Mouse (Mus musculus): ENCODE measurements around the gene Gm20388.

Gm20388 gene

DNA sequence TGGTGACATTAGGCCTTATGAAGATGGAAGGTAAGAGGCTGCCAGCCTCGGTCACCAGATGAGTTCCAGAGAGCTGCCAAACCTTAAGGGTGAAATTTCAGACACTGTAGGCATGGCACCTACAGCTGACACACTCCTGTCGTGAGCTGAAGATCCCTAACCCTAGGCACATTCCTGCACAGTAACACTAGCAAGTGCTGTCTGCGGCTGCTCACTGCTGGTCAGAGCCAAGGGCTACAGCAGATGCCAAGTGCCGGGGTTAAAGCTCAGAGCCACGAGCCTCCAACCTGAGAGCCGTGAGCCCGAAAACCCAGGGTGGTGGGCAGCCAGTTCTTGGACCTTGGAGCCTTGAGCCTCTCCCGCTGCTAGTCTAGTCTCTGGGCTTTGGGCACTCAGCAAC, 2033.1 kb downstream of the Gm20388 start:
- no peak for DNase-seq (ENCODE audit: low spot score in 2 of 2)

DNA sequence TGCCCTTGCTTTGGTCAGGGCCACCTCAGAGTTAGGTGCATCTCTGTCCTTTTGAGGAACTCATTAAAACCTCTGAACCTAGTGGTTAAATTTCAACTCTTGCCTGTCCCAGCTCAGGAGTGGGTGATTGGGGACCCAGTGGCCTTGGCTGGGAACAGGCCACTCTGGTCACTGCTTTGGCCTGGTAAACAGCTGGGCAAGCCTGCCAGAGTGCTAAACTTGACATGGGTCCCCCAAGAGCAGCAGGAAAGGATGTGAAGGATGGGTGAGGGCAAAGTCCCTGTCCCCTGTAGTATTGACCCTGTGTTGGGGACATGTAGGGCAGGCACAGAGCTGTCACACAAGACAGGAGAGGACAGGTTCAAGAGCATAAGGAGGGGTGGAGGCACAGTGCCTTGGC, 2034.2 kb downstream of the Gm20388 start, which contains the start of gene Car5a:
Gene Car5a (minus strand): TSS at position 74 of the 400 bp plus-strand sequence.
- no peak for DNase-seq (ENCODE audit: low spot score in 2 of 2)

DNA sequence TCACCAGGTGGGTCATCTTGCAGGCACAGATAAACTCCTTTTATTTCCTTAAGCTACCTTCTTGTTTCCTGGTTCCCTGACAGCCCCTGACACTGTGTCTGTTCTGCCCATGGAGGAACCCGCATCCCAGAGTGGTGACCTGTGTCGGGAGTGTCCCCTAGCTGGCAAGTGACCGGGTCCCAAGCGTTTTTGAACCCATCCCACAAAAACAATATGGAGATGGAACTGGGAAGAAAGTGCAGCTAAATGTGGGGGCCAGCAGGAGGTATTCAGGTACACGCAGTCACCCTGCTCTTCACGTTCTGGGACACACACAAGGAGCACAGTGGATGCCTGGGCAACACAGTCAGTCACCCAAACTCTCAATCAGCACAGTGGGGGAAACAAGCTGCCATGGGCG, 2035.7 kb downstream of the Gm20388 start:
- no peak for DNase-seq (ENCODE audit: low spot score in 2 of 2)

DNA sequence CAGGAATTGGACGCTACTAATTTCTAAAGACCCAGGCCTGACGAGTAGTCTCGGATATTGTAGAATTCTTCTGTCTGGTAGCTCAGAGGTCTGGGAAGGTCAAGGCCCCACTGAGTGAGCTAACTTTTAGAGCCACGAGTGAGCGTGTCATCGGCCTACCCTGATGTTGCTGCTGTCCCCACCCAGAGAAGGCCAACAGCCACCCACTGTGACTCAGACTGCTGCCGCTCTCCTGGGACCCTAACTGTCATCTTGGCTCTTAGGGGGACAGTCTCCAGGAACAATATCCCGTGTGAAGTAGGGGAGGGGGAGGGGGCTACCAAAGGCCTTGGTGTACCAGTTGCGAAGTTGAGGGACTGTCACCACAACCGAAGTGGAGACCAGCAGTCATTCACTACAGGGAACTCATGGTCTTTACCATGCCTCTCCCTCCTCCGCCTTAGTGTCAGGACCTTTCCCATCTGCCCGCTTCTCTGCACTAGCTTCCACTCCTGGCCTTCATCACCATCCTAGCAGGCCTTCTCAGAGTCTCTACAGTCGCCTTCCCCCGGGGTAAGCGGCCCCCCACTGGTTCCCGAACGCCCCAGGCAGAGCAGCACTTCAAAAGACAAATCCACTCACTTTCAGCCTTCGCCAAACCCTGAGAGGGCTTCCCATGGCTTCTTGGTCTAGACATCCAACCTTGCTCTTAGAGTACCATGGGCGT, 2036.6 kb downstream of the Gm20388 start:
- DNase-seq (ENCODE audit: low spot score in 2 of 2) = no peak

- DNase-seq (ENCODE audit: low spot score in 2 of 2) = peak; percentile 56 to 67
Measured at GRCm38 (mm10) chr8:121947753-121948141, 2037.1 kb downstream of the Gm20388 start.

GRCm38 (mm10) chr8:121948321-121949145, 2037.9 kb downstream of the Gm20388 start:
- DNase-seq (ENCODE audit: low spot score in 2 of 2) = no peak

DNA sequence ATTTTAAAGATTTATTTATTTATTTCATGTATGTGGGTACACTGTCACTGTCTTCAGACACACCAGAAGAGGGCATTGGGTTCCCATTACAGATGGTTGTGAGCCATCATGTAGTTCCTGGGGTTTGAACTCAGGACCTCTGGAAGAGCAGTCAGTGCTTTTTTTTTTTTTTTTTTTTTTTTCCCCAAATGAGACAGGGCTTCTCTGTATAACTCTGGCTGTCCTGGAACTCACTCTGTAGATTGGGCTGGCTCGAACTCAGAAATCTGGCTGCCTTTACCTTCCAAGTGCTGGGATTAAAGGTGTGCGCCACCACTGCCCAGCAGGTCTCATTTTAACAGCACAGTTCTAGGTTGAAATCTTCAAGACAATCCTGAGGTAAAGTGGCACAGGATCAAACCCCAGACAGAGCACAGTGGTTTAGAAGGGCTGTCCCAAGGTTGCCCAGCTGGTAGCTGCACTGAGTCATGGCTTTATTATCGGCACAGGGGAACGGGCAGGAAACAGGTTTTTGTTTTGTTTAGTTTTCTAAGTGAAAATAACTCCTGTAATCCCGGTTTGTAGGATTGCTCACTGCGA, 2038.7 kb downstream of the Gm20388 start, which contains the start of gene Banp:
Gene Banp (plus strand): TSS at position 529 of the 579 bp plus-strand sequence.
- DNase-seq (ENCODE audit: low spot score in 2 of 2) = no peak

DNA sequence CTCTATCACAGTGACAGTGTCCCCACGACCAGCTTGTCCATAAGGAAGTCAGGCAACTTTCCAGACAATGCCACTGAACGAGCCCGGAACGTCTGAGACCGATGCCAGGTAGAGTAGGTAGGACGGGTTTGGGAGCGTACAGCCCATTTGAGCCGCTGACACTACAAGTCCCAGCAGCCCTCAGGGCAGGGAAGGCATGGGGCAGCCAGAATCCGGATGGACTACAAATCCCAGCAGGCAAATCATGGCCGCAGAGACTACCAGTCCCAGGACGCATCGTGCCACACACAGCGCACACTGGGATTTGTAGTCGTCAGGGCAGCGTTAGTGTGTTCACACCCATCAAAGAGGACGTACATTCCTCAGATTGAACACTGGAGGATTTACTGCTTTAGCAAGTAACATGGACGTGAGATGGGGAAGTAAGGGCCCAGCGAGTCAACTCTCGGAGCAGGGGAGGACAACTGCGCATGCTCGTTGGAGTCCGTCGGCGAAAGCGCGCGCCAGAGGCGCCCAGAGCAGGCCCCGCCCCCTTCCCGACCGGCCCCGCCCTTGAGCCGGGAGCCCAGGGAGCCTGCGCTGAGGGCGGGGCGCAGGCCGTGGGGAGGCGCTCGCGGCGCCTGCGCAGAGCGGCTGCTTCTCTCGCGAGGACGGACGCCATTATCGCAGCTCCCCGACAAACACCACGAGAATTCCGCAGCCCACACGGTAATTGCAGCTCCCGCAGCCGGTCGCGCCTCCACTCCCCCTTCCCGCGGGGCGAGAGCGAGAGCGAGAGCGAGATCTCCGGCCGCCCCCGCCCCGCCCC, 2039.5 kb downstream of the Gm20388 start:
- peak; percentile 97 to 98 for DNase-seq (ENCODE audit: low spot score in 2 of 2)

- DNase-seq (ENCODE audit: low spot score in 2 of 2) = peak; percentile 40 to 45
Measured at GRCm38 (mm10) chr8:121950749-121951655, 2040.4 kb downstream of the Gm20388 start.

DNA sequence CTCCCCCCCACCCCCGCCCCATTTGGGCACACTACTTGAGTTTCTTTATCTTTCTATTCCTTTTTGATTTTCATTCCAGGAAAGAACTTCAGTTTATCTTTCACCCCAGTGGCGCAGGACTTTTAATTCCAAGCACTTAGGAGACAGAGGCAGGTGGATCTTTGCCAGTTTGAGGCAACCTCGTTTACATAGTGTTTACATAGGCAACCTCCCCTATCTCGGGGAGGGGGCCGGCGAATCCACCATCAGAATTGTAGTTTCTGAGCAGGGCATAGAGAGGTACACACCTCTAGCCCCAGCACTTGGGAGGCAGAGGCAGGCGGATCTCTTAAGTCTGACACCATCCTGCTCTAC, 2041.0 kb downstream of the Gm20388 start:
- no peak for DNase-seq (ENCODE audit: low spot score in 2 of 2)

GRCm38 (mm10) chr8:121952122-121952521, 2041.5 kb downstream of the Gm20388 start:
- DNase-seq (ENCODE audit: low spot score in 2 of 2) = no peak

DNA sequence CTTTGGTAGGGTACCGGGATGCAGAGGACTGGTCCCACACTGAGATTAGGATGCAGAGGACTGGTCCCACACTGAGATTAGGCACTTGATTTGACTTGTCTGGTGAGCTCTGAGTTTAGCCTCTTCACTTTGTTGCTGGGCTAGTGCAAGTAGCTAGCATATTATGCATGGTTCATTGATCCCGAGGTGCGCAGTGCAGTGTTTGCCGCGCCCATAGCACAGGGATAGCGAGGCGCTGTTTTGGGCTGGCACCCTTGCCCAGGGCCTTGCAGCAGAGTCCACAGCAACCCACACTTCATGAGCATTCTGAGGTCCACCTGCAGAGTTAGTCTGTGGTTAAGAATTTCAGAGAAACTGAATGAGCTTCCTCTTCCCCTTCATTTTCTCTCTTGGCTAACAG, 2042.2 kb downstream of the Gm20388 start:
- no peak for DNase-seq (ENCODE audit: low spot score in 2 of 2)

GRCm38 (mm10) chr8:121953821-121954545, 2043.3 kb downstream of the Gm20388 start:
- DNase-seq (ENCODE audit: low spot score in 2 of 2) = no peak

DNA sequence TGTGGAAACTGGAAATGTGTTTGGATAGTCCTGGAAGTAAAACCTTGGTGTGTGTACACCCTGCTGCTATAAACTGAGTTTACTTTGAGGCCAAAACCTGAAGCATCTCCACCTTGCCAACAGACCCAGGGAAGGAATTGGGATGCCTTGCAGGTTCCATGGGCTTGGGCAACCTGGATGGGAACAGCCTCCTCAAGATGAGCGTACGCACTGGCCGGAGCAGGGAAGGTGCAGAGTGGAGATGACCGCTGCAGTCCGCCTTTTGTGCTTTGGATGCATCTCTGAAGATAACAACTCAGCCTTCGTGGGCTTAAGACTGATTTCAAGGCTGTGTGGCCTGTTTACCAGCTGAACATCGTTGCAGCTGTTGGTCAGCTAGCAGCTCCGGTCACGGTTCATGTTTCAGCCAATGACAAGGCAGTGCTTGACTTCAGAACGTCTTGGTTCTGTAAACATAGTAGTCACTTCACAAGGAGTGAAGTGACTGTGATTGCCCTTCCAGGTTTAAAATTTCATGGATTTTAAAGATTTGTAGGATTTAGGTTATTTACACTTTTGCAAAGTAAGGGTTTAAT, 2044.4 kb downstream of the Gm20388 start:
- no peak for DNase-seq (ENCODE audit: low spot score in 2 of 2)

GRCm38 (mm10) chr8:121955825-121956500, 2045.3 kb downstream of the Gm20388 start:
- no peak for DNase-seq (ENCODE audit: low spot score in 2 of 2)

DNA sequence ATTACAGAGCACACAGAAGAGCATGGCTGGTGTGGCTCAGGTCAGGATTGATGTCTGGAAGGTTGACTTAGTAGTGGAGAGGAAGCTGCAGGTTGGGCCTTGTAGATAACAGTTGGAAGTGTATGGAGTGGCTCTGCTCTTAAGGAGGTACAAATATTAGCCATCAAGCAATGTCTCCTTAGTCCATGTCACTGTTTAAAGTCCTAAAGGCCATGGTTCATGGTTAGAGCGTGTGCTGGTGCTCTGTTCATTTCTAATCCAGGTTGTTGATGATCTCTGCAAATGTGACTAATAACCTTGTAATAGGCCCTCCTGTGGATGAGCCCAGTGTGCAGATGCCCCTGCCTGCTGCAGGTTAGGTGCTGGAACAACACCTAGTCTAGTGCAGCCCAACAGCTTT, 2047.8 kb downstream of the Gm20388 start:
- DNase-seq (ENCODE audit: low spot score in 2 of 2) = no peak

GRCm38 (mm10) chr8:121962892-121963291, 2052.3 kb downstream of the Gm20388 start:
- no peak for DNase-seq (ENCODE audit: low spot score in 2 of 2)

DNA sequence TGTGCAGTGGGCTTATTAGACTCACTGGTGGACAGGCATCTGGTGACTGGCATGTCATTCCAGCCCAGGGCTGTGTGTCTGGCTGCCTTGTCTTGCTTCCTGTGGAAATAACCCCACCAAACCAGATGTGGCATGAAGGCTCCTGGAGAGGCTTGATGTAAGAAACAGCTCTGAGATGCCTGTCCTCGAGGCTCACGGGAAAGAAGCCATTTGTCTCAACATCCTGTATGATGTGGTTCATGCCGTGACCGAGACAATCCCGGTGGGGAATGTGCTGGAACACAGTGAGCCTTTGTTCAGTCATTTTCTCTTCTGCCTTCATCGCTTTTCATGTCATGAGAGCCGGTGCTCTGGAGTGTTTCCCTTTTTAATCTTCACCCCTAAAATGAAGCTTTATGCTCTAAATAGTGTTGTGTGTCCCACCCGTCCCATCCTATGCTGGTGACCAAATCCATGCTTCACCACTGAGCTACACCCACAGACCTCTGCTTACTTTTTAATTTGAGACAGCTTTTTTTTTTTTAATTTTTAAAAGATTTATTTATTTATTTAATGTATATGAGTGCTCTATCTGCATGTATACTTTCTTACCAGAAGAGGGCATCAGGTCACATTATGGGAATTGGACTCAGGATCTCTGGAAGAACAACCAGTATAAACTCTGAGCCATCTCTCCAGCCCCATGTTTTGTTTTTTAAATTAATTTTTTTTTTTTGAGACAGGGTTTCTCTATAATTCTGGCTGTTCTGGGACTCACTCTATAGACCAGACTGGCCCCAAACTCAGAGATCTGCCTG, 2054.3 kb downstream of the Gm20388 start:
- no peak for DNase-seq (ENCODE audit: low spot score in 2 of 2)

Data from right cerebral cortex, postnatal 36 days (tissue).